Mouse (Mus musculus): ENCODE results near the gene Eif2b3.

DNA sequence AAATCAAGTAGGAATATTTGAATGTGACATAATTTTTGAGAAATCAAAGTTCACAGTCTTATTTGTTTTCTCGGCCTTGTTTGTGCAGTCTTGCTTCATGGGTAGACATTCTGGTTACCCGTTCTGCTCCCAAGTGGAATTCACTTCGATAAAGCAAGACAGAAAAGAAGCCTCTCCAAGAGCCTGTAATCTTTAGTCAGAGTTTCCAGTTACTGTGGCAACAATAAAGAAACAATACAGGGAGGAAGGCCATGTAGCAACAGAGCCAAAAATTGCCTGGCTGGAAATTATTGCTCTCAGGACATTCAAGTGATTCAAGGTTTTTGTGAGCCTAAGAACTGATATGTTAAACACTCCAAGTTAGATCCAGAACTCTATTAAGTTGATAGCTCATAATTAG, 29.6 kb downstream of the Eif2b3 start:
- TF ChIP-seq EP300 (IDR thresholded peaks at IDR 0.05; ENCODE audit: low read depth): no peak
- TF ChIP-seq CTCF (IDR thresholded peaks at IDR 0.05; ENCODE audit: low read depth): no peak

Measured in heart, postnatal 0 days (tissue).